8 mouse cellular contexts compared by ENCODE assay signal in the genomic region with DNA sequence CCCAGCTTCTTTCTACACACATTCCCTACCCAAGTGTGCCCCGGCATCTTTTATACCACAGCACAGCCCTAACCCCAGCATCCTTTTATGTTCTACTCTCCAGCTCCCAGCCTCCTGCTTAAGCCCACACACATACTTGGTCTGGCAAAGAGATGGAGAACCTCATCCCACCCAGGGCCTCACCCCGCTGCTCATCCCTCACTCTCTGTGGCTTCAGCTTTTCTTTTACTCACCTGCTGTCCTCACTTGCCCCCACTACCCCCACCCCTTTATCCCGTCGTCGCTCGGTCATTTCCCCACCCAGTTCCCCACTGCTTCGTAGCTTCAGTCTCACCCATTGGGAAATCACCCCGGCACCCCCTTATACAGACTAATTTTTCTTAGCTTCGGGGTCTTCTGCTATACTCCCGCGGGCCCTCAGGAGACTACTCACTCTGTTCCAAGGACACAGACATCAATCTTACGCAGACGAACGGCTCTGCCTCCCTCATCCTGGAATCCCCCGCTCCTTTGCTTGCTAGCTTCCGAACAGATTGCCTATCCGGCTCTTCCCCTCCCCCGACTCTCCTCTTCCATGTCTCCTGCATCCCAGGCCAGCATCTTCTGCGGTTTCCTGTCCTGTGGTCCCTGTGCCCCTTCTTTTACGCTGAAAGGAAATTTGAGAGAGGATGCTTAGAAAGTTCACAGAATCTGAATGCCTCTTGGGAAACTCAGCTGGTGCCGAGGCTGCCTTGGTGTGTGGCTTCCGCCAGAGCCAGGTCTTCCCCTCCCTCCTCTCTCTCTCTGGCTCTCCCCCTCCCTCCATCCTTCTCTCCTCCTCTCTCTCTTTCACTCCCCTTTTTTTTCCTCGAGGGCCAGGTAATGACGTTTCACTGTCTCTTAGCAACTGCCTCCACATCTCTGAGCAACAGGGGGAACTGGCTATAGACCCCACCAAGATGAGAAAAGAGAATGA. TPM values are rescaled to one million over a fixed set of nuclear protein-coding genes. Genes with fewer than 3 reads are reported as not detected.
DNase-seq lines count a peak whose midpoint lies in the region; ATAC-seq and TF ChIP-seq lines count a peak whose summit lies in the region.

No protein-coding gene starts in this region.

- TF ChIP-seq CTCF in stomach, postnatal 0 days (IDR thresholded peaks at IDR 0.05; ENCODE audit: low read depth), result no peak
- TF ChIP-seq CTCF in thymus, adult 2 months (IDR thresholded peaks at IDR 0.05; ENCODE audit: borderline replicate concordance, control insufficient read depth, extremely low read depth, insufficient read depth, low read length, poor library complexity), result no peak

- H3K27ac ChIP-seq in lung, embryonic 15.5 days, result no peak overlapping the region
- H3K27ac ChIP-seq in midbrain, embryonic 11.5 days (ENCODE audit: low read depth, low read length), result no peak overlapping the region
- H3K27ac ChIP-seq in stomach, postnatal 0 days (replicated peaks), result no peak overlapping the region
- no peak overlapping the region for H3K27ac ChIP-seq in thymus, adult 2 months (ENCODE audit: control insufficient read depth, insufficient read depth, low read length)

- WGBS in lung, embryonic 15.5 days, result 4% methylated on average over 24 of the region's 24 CpGs
- 1% methylated on average over 24 of the region's 24 CpGs for WGBS in midbrain, embryonic 11.5 days
- 3% methylated on average over 24 of the region's 24 CpGs for WGBS in stomach, postnatal 0 days
- 10% methylated on average over 24 of the region's 24 CpGs for WGBS in thymus, adult 2 months

- no peak overlapping the region for H3K4me3 ChIP-seq in lung, embryonic 15.5 days
- peak overlapping the region; percentile 33 for H3K4me3 ChIP-seq in midbrain, embryonic 11.5 days (ENCODE audit: low read depth, low read length)
- H3K4me3 ChIP-seq in stomach, postnatal 0 days (ENCODE audit: low read depth, low read length), result peak overlapping the region; percentile 12
- H3K4me3 ChIP-seq in thymus, adult 2 months (ENCODE audit: control insufficient read depth, insufficient read depth, low read length), result no peak overlapping the region

- H3K4me1 ChIP-seq in lung, embryonic 15.5 days, result no peaks in the 10 kb centered on the region
- H3K4me1 ChIP-seq in midbrain, embryonic 11.5 days (ENCODE audit: control insufficient read depth, insufficient read depth, low read length), result no peaks in the 10 kb centered on the region
- no peaks in the 10 kb centered on the region for H3K4me1 ChIP-seq in stomach, postnatal 0 days (replicated peaks; ENCODE audit: control insufficient read depth, insufficient read depth)
- no peaks in the 10 kb centered on the region for H3K4me1 ChIP-seq in thymus, adult 2 months (replicated peaks; ENCODE audit: control insufficient read depth, insufficient read depth, low read length)

- H3K9ac ChIP-seq in lung, embryonic 15.5 days, result no peak overlapping the region
- H3K9ac ChIP-seq in midbrain, embryonic 11.5 days (ENCODE audit: low read length), result peak overlapping the region; percentile 63
- H3K9ac ChIP-seq in stomach, postnatal 0 days (ENCODE audit: low read length), result 0 out of 2 replicates have a peak overlapping the region, but pooled peaks have one; percentile 23

- no peak for TF ChIP-seq POLR2A in thymus, adult 2 months (IDR thresholded peaks at IDR 0.05; ENCODE audit: control insufficient read depth, extremely low read depth, insufficient read depth, low read length, poor library complexity)

- no peak for DNase-seq in lung, postnatal 25 days (ENCODE audit: low spot score)
- peak; percentile 23 for DNase-seq in kidney, postnatal 14 days
- DNase-seq in midbrain, embryonic 11.5 days (ENCODE audit: low spot score, missing footprints), result peak; percentile 88
- no peak for DNase-seq in stomach, postnatal 0 days (ENCODE audit: low spot score)
- DNase-seq in thymus, adult 2 months, result no peak
- no peak for DNase-seq in cerebellum, adult 9-10 months

- no peaks in the 10 kb centered on the region for H3K36me3 ChIP-seq in lung, embryonic 15.5 days
- no peaks in the 10 kb centered on the region for H3K36me3 ChIP-seq in midbrain, embryonic 11.5 days (ENCODE audit: control insufficient read depth, insufficient read depth, low read length)
- H3K36me3 ChIP-seq in stomach, postnatal 0 days (ENCODE audit: control insufficient read depth, insufficient read depth, low read length), result no peaks in the 10 kb centered on the region
- no peaks in the 10 kb centered on the region for H3K36me3 ChIP-seq in thymus, adult 2 months (ENCODE audit: control insufficient read depth, insufficient read depth, low read length)

- no peaks in the 10 kb centered on the region for H3K9me3 ChIP-seq in lung, embryonic 15.5 days
- H3K9me3 ChIP-seq in midbrain, embryonic 11.5 days (ENCODE audit: control insufficient read depth, low read length), result no peaks in the 10 kb centered on the region
- H3K9me3 ChIP-seq in stomach, postnatal 0 days (ENCODE audit: control insufficient read depth, low read length), result no peaks in the 10 kb centered on the region

- 0 out of 2 replicates have a peak, but pooled peaks have one; percentile 36 for ATAC-seq in lung, embryonic 15.5 days (ENCODE audit: borderline replicate concordance, extremely low read depth, low FRiP score, low TSS enrichment)
- ATAC-seq in frontal cortex, adult (ENCODE audit: low TSS enrichment), result peak; percentile 76
- peak; percentile 81 for ATAC-seq in midbrain, embryonic 11.5 days (ENCODE audit: low FRiP score)
- 0 out of 2 replicates have a peak, but pooled peaks have one; percentile 15 for ATAC-seq in stomach, postnatal 0 days (ENCODE audit: low FRiP score, low TSS enrichment)

- H3K27me3 ChIP-seq in lung, embryonic 15.5 days, result no peaks in the 10 kb centered on the region; the same call in 1 of the 2 replicates
- no peaks in the 10 kb centered on the region for H3K27me3 ChIP-seq in midbrain, embryonic 11.5 days (ENCODE audit: control insufficient read depth, insufficient read depth, low read length)
- H3K27me3 ChIP-seq in stomach, postnatal 0 days (ENCODE audit: control insufficient read depth, insufficient read depth, low read length), result no peaks in the 10 kb centered on the region
- H3K27me3 ChIP-seq in thymus, adult 2 months (ENCODE audit: control insufficient read depth, insufficient read depth, low read length), result no peaks in the 10 kb centered on the region

- TF ChIP-seq EP300 in stomach, postnatal 0 days (optimal IDR thresholded peaks at IDR 0.05), result no peak

- peak overlapping the region; percentile 29 for H3K4me2 ChIP-seq in lung, embryonic 15.5 days
- H3K4me2 ChIP-seq in midbrain, embryonic 11.5 days, result peak overlapping the region; percentile 64
- peak overlapping the region; percentile 37 for H3K4me2 ChIP-seq in stomach, postnatal 0 days (replicated peaks; ENCODE audit: low read depth)

RNA-seq across cellular contexts. Expression of gene Lrrc55, which starts 1.3 kb away (rescaled TPM):
- 0.29 and 0.35 TPM in 2 replicates for polyA plus RNA-seq in lung, embryonic 15.5 days (2015; fragmentation: Nextera tagmentation; extraction: Ambion mirVana)
- polyA plus RNA-seq in midbrain, embryonic 11.5 days (2014; fragmentation: Nextera tagmentation; extraction: Ambion mirVana), result 1.2 and 1.3 TPM in 2 replicates
- polyA plus RNA-seq in stomach, postnatal 0 days (2015; fragmentation: Nextera tagmentation; extraction: Ambion mirVana), result 1.1 and 1.2 TPM in 2 replicates
- polyA plus RNA-seq in thymus, adult 2 months (2012; rRNA removed), result 0.48 and 0.50 TPM in 2 replicates

Comparison
In these comparisons a context has a peak if more than half of its experiments do, and no peak if none do; other contexts are left out.
1. ATAC-seq: peak in every context shown above with its lines; median percentile 81 in midbrain, embryonic 11.5 days; 76 in frontal cortex, adult; 36 in lung, embryonic 15.5 days; 15 in stomach, postnatal 0 days.
2. H3K4me3 ChIP-seq: peak in midbrain, embryonic 11.5 days (single experiment) and stomach, postnatal 0 days (single experiment); none in lung, embryonic 15.5 days (single experiment) and thymus, adult 2 months (single experiment).
3. DNase-seq: peak in kidney, postnatal 14 days (single experiment) and midbrain, embryonic 11.5 days (single experiment); none in lung, postnatal 25 days (single experiment), stomach, postnatal 0 days (single experiment), thymus, adult 2 months (single experiment) and cerebellum, adult 9-10 months (single experiment).
4. Peak in every context shown above with its lines, with median percentiles within 50 percentile points of each other: H3K4me2 ChIP-seq.